Mouse (Mus musculus): ENCODE data around the gene Asb15.

- no peak for TF ChIP-seq CTCF (IDR thresholded peaks at IDR 0.05; ENCODE audit: insufficient read depth, low read depth, low read length)
- no peak for TF ChIP-seq POLR2A (IDR thresholded peaks at IDR 0.05; ENCODE audit: insufficient read depth, low read depth, low read length)
Measured at GRCm38 (mm10) chr6:24590282-24590681, 62.3 kb downstream of the Asb15 start.
